Mouse (Mus musculus) G1E (cell line): ENCODE measurements at regions not wholly inside any gene's neighbourhood (a gene's known extent, or its start where the extent isn't known, plus 50 kb on each side); places are given as distances from the start of the nearest gene placed in this dataset.

Experiments
- CTCF ChIP-seq: IDR thresholded peaks from 2 replicates; pipeline ENCODE4 v1.5.1; 2012; ENCODE audit warnings: low read depth, low read length, inconsistent platforms, mixed read lengths
- GATA1 ChIP-seq: IDR thresholded peaks from 2 replicates; pipeline ENCODE4 v1.6.1; 2012; ENCODE audit warnings: borderline replicate concordance, low read length, inconsistent platforms, mixed read lengths
- GATA2 ChIP-seq: IDR thresholded peaks from 2 replicates; pipeline ENCODE4 v1.6.1; 2012; ENCODE audit warnings: low read depth, low read length, inconsistent platforms, borderline replicate concordance
- POLR2AphosphoS5 ChIP-seq: IDR thresholded peaks from 2 replicates; pipeline ENCODE4 v1.6.1; 2012; ENCODE audit warnings: low read depth, low read length, inconsistent platforms; ENCODE audit not compliant: insufficient replicate concordance
- TAL1 ChIP-seq: conservative IDR thresholded peaks from 2 replicates; pipeline ENCODE4 v1.6.1; 2012; ENCODE audit warnings: low read depth, low read length, inconsistent platforms, mixed read lengths

DNA sequence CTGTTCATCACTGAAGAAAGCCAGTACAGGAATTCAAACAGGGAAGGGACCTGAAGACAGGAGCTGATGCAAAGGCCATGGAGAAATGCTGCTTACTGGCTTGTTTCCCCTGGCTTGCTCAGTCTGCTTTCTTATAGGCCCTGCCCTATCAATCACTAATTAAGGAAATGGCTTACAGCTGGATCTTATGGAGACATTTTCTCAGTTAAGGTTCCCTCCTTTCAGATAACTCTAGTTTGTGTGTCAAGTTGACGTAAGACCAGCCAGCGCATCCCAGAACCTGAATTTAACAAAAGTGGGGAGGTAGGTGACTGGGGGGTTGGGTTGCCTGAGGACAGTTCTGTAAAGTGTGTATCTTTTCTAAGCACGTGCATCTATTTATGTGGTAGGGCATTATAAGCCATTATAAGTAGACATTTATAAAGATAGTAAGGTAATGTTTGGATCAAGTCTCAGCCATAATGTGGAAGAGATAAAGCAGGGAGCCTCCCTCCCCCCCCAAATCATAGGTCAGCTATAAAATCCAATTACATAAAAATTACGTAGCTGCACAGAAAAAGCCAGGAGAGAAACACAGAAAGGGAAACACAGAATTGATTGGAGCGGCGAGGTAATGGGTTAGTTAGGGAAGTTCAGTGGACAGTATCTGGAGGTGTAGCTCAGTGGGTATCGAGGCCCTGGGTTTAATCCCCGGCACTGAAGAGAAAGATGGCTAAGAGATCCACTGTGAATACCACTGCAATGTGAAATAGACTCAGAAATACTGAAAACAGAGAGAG lies 108.6 kb upstream of the Cpm start:
- TF ChIP-seq CTCF (no peak), GATA2 (no peak), GATA1 (no peak), POLR2AphosphoS5 (no peak), TAL1 (no peak)
